In the genomic region with DNA sequence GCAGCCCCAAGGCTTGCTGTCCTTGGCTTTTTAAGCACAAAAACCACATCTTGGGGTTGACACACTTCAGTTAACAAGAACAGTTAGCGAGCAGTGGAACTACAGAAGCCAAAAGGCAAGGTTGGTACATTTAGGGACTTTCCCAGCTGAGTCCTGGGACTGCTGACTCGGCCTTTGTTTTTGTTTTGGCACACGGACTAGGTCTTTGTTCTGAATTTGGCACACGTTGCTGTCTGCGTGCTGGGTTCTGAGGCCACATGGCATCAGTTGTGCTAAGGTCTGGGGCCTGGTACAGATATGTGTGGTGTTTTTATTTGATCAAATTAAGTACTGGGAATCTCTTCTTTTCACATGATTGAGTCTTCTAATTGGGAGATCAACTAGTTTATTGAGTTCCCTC, we compare ENCODE assay signal across 11 mouse cellular contexts.
A peak's percentile ranks its signal among the peaks of the same experiment; 100 is the strongest.
DNase-seq lines count a peak whose midpoint lies in the region; ATAC-seq lines count a peak whose summit lies in the region.
"Had no signal": no experiment of that assay in that cellular context is flagged by ENCODE, and none has a peak within 500 bp of the region (broad histone marks: within the 10 kb centered on the region; RNA-seq: fewer than 3 reads in every experiment).

No protein-coding gene starts in this region.

- no peak overlapping the region for H3K4me3 ChIP-seq in neural tube, embryonic 13.5 days
- H3K4me3 ChIP-seq: midbrain, embryonic 12.5 days had no signal

- H3K27ac ChIP-seq in neural tube, embryonic 13.5 days (replicated peaks), result peak overlapping the region; percentile 55
- H3K27ac ChIP-seq: kidney, postnatal 0 days; midbrain, embryonic 12.5 days had no signal

- no peaks in the 10 kb centered on the region for H3K27me3 ChIP-seq in neural tube, embryonic 13.5 days
- H3K27me3 ChIP-seq: midbrain, embryonic 12.5 days had no signal

- H3K9me3 ChIP-seq in neural tube, embryonic 13.5 days, result no peaks in the 10 kb centered on the region
- H3K9me3 ChIP-seq: midbrain, embryonic 12.5 days had no signal

- intact Hi-C loops in left cerebral cortex, postnatal 4 days (cut with DNase I), result no loop called here

- no peaks in the 10 kb centered on the region for H3K4me1 ChIP-seq in neural tube, embryonic 13.5 days (replicated peaks)

- H3K36me3 ChIP-seq in neural tube, embryonic 13.5 days, result no peaks in the 10 kb centered on the region
- H3K36me3 ChIP-seq: midbrain, embryonic 12.5 days had no signal

- peak; percentile 79 for ATAC-seq in neural tube, embryonic 13.5 days (ENCODE audit: low read depth)

- H3K9ac ChIP-seq in neural tube, embryonic 13.5 days, result no peak overlapping the region
- H3K9ac ChIP-seq: midbrain, embryonic 12.5 days had no signal

- DNase-seq in left cerebral cortex, postnatal 4 days, result peak; percentile 47
- no peak for DNase-seq in left cerebral cortex, adult 8-10 months (ENCODE audit: low spot score in 2 of 2)
- DNase-seq in cerebellum, adult 11-12 months, result peak; percentile 19
- peak; percentile 7 for DNase-seq in fat pad, adult 2 months (ENCODE audit: extremely low read depth, low read depth, low spot score)
- no peak for DNase-seq in adrenal gland, postnatal 36 days
- no peak for DNase-seq in thymus, postnatal 25 days
- DNase-seq: heart, postnatal 36 days; right cerebral cortex, adult 18-20 months had no signal

- H3K4me2 ChIP-seq in neural tube, embryonic 13.5 days, result no peak overlapping the region
- H3K4me2 ChIP-seq: midbrain, embryonic 12.5 days had no signal

- 47% methylated on average over 5 of the region's 5 CpGs for WGBS in neural tube, embryonic 13.5 days

Comparison
In these comparisons a context has a peak if more than half of its experiments do, and no peak if none do; other contexts are left out.
1. DNase-seq: peak in left cerebral cortex, postnatal 4 days (single experiment), cerebellum, adult 11-12 months (single experiment) and fat pad, adult 2 months (single experiment); none in left cerebral cortex, adult 8-10 months (0 of 2), adrenal gland, postnatal 36 days (0 of 2) and thymus, postnatal 25 days (single experiment).